Mouse (Mus musculus) testis, adult 2 months (tissue): ENCODE measurements around the gene Stx16. TPM values are rescaled to one million over a fixed set of nuclear protein-coding genes. Genes with fewer than 3 reads are reported as not detected.

Experiments
- H3K27ac ChIP-seq: fragments of 200-500 bp; 2 replicates; pipeline ENCODE4 v1.5.1; 2012; ENCODE audit warnings: low read depth, low read length; ENCODE audit not compliant: control insufficient read depth, insufficient read depth
- H3K27me3 ChIP-seq: fragments of 200-500 bp; 2 replicates; pipeline ENCODE4 v1.6.1; 2012; ENCODE audit warnings: mild to moderate bottlenecking, low read length, moderate library complexity; ENCODE audit not compliant: control insufficient read depth, insufficient read depth
- H3K36me3 ChIP-seq: fragments of 200-500 bp; 2 replicates; pipeline ENCODE4 v1.6.1; 2012; ENCODE audit warnings: mild to moderate bottlenecking, low read length; ENCODE audit not compliant: control insufficient read depth, insufficient read depth
- H3K4me1 ChIP-seq: fragments of 200-500 bp; 2 replicates; pipeline ENCODE4 v1.6.1; 2012; ENCODE audit warnings: low read length; ENCODE audit not compliant: control insufficient read depth, insufficient read depth
- H3K4me3 ChIP-seq: fragments of 200-500 bp; 2 replicates; pipeline ENCODE4 v1.5.1; 2012; ENCODE audit warnings: low read depth, mild to moderate bottlenecking, low read length, moderate library complexity, mixed read lengths; ENCODE audit not compliant: control insufficient read depth
- CTCF ChIP-seq: fragments of 200-500 bp; IDR thresholded peaks from 2 replicates; pipeline ENCODE4 v1.5.1; 2012; ENCODE audit warnings: low read depth, mild to moderate bottlenecking, inconsistent platforms, low read length, moderate library complexity; ENCODE audit not compliant: control insufficient read depth, insufficient read depth, insufficient replicate concordance
- POLR2A ChIP-seq: fragments of 200-500 bp; IDR thresholded peaks from 2 replicates; pipeline ENCODE4 v1.6.1; 2012; ENCODE audit warnings: low read depth, mild to moderate bottlenecking, inconsistent platforms, low read length, moderate library complexity; ENCODE audit not compliant: control insufficient read depth
- polyA plus RNA-seq: library from polyadenylated mRNA; depleted of rRNA; stranded (reverse); fragments of >200 nt; gene quantifications from 2 replicates; pipeline ENCODE4 v1.2.3, GENCODE M21; 2012

Stx16 gene
- polyA plus RNA-seq, 1 experiment: 26.4 TPM

GRCm38 (mm10) chr2:174067793-174068419 lies 8.2 kb upstream of the Stx16 start:
- Histone ChIP-seq H3K27ac (no peak overlapping the region), H3K4me1 (no peaks in the 10 kb centered on the region), H3K36me3 (no peaks in the 10 kb centered on the region), H3K4me3 (no peak overlapping the region), H3K27me3 (no peaks in the 10 kb centered on the region)
- TF ChIP-seq CTCF (no peak), POLR2A (no peak)

GRCm38 (mm10) chr2:174069532-174070049 lies 6.5 kb upstream of the Stx16 start:
- Histone ChIP-seq H3K36me3 (no peaks in the 10 kb centered on the region), H3K27me3 (no peaks in the 10 kb centered on the region), H3K27ac (no peak overlapping the region), H3K4me1 (no peaks in the 10 kb centered on the region), H3K4me3 (no peak overlapping the region)
- TF ChIP-seq CTCF: no peak
- TF ChIP-seq POLR2A: no peak

GRCm38 (mm10) chr2:174071406-174071805 lies 4.7 kb upstream of the Stx16 start:
- Histone ChIP-seq H3K4me3 (no peak overlapping the region), H3K4me1 (peaks cover 11% of the 10 kb centered on the region), H3K27me3 (no peaks in the 10 kb centered on the region), H3K36me3 (no peaks in the 10 kb centered on the region), H3K27ac (no peak overlapping the region)
- TF ChIP-seq CTCF (no peak), POLR2A (no peak)

DNA sequence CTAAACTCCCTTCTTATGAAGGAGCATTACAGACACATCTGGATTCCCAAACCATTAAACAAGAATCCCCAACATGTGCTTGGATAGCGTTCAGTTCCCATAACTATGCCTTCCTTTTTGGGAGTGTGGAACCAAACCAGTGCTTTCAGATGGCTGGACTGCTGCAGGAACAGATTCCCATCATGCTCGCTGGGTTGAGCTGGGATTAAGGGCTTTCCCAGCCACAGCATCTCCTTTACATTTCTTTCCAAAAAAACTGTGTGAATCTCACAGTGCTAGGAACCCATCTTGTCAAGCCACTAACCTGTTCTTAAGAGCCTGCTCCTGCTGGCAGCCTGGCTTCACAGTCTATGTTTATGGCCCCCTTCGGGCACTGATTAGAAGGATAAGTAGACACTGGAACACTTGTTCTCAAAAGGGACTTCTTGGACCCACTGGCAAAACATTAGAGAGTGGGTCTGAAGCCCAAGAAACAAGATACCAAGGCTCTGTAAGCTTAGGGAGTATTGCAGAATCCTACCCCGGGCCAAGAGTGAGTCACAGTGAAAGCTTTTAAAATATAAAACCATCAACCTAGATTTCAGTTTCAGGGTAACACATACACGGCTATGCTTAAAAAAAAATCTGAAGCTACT lies 2.8 kb upstream of the Stx16 start:
- TF ChIP-seq POLR2A: no peak
- no peak for TF ChIP-seq CTCF
- H3K4me3 ChIP-seq: no peak overlapping the region
- H3K4me1 ChIP-seq: peaks cover 14% of the 10 kb centered on the region
- no peak overlapping the region for H3K27ac ChIP-seq
- no peaks in the 10 kb centered on the region for H3K27me3 ChIP-seq
- H3K36me3 ChIP-seq: no peaks in the 10 kb centered on the region

DNA sequence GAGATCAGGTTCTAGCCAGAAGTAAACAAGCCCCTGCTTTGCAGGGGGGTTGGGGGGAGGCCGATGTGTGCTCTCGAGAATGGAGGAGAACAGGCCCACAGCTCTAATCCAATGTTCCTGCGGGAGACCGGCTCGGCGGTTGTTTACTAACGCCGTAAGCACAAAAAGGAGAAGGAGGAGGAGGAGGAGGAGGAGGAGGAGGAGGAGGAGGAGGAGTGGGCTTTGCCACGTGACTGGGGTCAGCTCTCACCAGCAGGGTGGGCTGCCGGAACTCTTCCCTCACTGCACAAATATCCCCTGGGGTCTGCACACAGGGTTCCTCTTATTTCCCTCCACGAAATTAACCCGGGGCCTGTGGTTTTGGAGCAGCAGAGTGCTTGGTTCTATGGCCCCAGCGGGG lies 1.5 kb upstream of the Stx16 start:
- Histone ChIP-seq H3K36me3 (no peaks in the 10 kb centered on the region), H3K27ac (no peak overlapping the region), H3K27me3 (no peaks in the 10 kb centered on the region), H3K4me3 (peak overlapping the region; percentile 49), H3K4me1 (peaks cover 14% of the 10 kb centered on the region)
- TF ChIP-seq POLR2A (no peak), CTCF (no peak)

- H3K27me3 ChIP-seq: no peaks in the 10 kb centered on the region
- peak overlapping the region; percentile 49 for H3K4me3 ChIP-seq
- H3K36me3 ChIP-seq: no peaks in the 10 kb centered on the region
- H3K4me1 ChIP-seq: peaks cover 14% of the 10 kb centered on the region
- no peak overlapping the region; the same call in 1 of the 2 replicates for H3K27ac ChIP-seq
- no peak for TF ChIP-seq CTCF
- no peak for TF ChIP-seq POLR2A
Measured at GRCm38 (mm10) chr2:174075072-174075570, 987 bp upstream of the Stx16 start.

DNA sequence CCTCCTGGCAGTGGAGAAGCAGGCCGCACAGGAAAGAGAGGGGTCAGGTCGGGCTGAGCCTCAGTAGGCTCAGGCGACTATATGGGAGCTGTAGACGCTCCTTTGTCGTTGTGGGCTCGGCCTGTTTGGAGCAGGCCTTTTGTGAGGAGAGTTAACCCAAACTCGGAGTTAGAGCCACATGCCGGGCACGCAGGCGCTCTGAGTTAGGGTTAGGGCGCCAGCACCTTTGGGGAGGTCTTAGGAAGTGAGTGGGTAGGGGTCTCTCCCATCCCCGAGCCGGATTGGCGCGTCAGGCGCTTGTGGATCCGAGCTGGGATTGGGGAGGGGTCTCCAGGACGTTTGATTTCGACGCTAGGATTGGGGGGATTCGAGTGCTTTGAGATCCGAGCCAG lies 321 bp downstream of the Stx16 start:
- Histone ChIP-seq H3K4me1 (peaks cover 14% of the 10 kb centered on the region), H3K27ac (peak overlapping the region; percentile 78)

DNA sequence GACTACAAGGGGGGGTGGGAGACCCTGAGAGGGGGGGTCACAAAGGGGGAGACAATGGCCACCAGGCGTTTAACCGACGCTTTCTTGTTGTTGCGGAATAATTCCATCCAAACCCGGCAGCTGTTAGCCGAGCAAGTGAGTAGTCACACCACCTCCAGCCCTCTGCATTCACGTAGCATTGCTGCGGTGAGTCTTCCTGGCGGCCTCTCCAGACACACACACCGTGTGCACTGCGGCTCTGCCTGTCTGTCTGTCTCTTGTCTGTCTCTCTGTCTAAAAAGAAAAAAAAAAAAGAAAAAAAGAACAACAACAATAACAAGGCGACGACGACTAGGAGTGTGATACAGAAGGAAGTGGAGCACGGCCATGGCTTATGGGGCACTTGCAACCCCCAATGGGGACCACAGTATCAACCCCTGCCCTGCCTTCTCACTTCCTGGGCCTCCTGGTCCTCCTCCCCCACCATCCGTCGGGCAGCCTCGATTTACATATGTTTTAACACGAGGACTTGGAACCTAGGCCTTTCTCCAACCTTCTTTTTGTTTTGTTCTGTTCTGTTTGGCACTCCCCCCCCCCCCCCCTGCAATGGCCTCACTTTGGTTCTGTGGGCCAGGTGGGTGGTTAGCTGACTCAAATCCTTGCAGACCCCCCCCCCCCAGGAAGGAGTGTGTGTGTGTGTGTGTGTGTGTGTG lies 1.0 kb downstream of the Stx16 start:
- Histone ChIP-seq H3K27me3 (no peaks in the 10 kb centered on the region), H3K27ac (peak overlapping the region; percentile 49; the same call in 1 of the 2 replicates), H3K36me3 (no peaks in the 10 kb centered on the region), H3K4me1 (peaks cover 14% of the 10 kb centered on the region), H3K4me3 (peak overlapping the region; percentile 99)
- TF ChIP-seq POLR2A (no peak), CTCF (no peak)

More for the DNA sequence above, 321 bp downstream of the Stx16 start:
- Histone ChIP-seq H3K36me3 (no peaks in the 10 kb centered on the region), H3K4me3 (peak overlapping the region; percentile 99), H3K27me3 (no peaks in the 10 kb centered on the region)
- TF ChIP-seq POLR2A: no peak
- no peak for TF ChIP-seq CTCF
